Mouse (Mus musculus): ENCODE measurements at regions not wholly inside any gene's neighbourhood (a gene's known extent, or its start where the extent isn't known, plus 50 kb on each side); places are given as distances from the start of the nearest gene placed in this dataset.

- ATAC-seq, result no peak
- 84% methylated on average over 4 of the region's 4 CpGs for WGBS
- Histone ChIP-seq H3K9me3 (no peaks in the 10 kb centered on the region), H3K36me3 (no peaks in the 10 kb centered on the region), H3K9ac (replicated peaks) (no peak overlapping the region), H3K4me1 (replicated peaks) (no peaks in the 10 kb centered on the region), H3K27ac (no peak overlapping the region), H3K4me2 (replicated peaks) (no peak overlapping the region), H3K4me3 (replicated peaks) (no peak overlapping the region), H3K27me3 (no peaks in the 10 kb centered on the region)
Measured at GRCm38 (mm10) chr16:75487915-75488314, 97.9 kb downstream of the Lipi start.

DNA sequence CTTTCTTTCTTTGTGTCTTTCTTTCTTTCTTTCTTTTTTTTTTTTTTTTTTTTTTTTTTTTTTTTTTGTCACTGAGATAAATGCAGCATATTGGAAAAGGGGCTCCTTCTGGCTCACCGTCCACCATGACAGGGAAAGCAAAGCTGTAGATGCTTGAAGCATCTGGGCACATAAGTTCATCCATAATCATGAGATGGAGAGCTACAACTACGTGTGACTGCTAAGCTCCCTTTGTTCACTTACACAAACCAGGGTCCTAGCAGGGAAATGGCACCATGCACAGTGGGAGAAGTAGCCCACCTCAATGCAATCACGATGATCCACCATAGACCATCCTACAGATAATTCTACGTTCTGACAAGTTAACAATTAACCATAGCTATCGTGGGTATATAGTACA is 102.0 kb downstream of the Lipi start:
- Histone ChIP-seq H3K4me2 (replicated peaks) (no peak overlapping the region), H3K27ac (no peak overlapping the region), H3K4me3 (replicated peaks) (no peak overlapping the region), H3K4me1 (replicated peaks) (no peaks in the 10 kb centered on the region), H3K36me3 (no peaks in the 10 kb centered on the region), H3K27me3 (no peaks in the 10 kb centered on the region), H3K9ac (replicated peaks) (no peak overlapping the region), H3K9me3 (no peaks in the 10 kb centered on the region)
- 71% methylated on average over 5 of the region's 5 CpGs for WGBS
- ATAC-seq, result no peak

GRCm38 (mm10) chr16:75465420-75465975 is 120.4 kb downstream of the Lipi start:
- WGBS, result 88% methylated on average over 6 of the region's 6 CpGs
- Histone ChIP-seq H3K4me1 (replicated peaks) (no peaks in the 10 kb centered on the region), H3K36me3 (no peaks in the 10 kb centered on the region), H3K9me3 (no peaks in the 10 kb centered on the region), H3K4me3 (replicated peaks) (no peak overlapping the region), H3K9ac (replicated peaks) (no peak overlapping the region), H3K27me3 (no peaks in the 10 kb centered on the region), H3K27ac (no peak overlapping the region), H3K4me2 (replicated peaks) (no peak overlapping the region)
- ATAC-seq, result no peak

DNA sequence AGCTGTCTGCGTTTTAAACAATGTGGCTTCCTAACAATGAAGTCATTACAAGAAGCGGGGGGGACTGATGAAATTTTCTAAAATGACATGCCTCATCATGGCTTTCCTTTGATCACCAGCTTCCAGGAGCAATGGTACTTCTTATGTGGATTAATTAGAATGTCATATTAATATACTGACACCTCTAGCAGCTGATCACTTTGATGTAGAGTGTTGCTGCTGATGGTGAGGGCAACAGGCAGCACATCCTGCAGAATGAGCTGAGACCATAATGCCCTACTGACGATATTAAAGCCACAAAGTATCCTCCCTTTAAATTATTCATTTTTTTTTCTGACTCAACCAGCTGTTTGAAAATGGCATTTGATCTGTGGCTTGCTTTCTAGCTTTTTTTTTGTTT is 123.7 kb downstream of the Lipi start:
- no peaks in the 10 kb centered on the region for H3K4me1 ChIP-seq (replicated peaks)
- 69% methylated on average over 3 of the region's 3 CpGs for WGBS
- peak; percentile 56; the same call in 1 of the 2 replicates for ATAC-seq

GRCm38 (mm10) chr16:75446901-75447514 is 138.9 kb downstream of the Lipi start:
- Histone ChIP-seq H3K36me3 (no peaks in the 10 kb centered on the region), H3K9ac (replicated peaks) (peak overlapping the region; percentile 52), H3K4me1 (replicated peaks) (peaks cover 12% of the 10 kb centered on the region), H3K9me3 (no peaks in the 10 kb centered on the region), H3K27me3 (no peaks in the 10 kb centered on the region), H3K27ac (no peak overlapping the region), H3K4me3 (replicated peaks) (peak overlapping the region; percentile 39), H3K4me2 (replicated peaks) (peak overlapping the region; percentile 66)
- WGBS, result 3% methylated on average over 14 of the region's 14 CpGs
- peak; percentile 86 for ATAC-seq

More for the DNA sequence above, 123.7 kb downstream of the Lipi start:
- Histone ChIP-seq H3K36me3 (no peaks in the 10 kb centered on the region), H3K27me3 (no peaks in the 10 kb centered on the region), H3K4me3 (replicated peaks) (no peak overlapping the region), H3K27ac (no peak overlapping the region), H3K9me3 (no peaks in the 10 kb centered on the region), H3K9ac (replicated peaks) (no peak overlapping the region), H3K4me2 (replicated peaks) (no peak overlapping the region)

DNA sequence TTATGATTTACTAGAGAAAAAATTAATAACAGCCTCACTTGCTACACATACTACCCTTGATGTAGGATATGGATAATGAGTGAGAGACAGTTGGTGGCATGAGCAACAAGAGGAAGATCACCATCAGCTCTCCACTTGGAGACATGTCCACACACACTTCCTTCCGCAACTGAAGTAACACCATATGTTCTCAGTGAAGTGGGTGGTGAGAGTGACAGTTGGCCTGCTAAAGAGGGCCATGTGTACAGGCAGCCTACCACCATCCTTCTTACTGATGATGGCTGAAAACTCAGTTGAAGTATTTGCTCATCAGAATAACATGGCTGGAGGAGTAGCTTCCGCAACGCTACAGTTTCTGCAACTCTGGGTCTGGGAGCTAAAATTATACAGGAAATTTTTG is 146.6 kb downstream of the Lipi start:
- WGBS, result 94% methylated on average over 3 of the region's 3 CpGs
- Histone ChIP-seq H3K4me1 (replicated peaks) (no peaks in the 10 kb centered on the region), H3K27ac (no peak overlapping the region), H3K27me3 (no peaks in the 10 kb centered on the region), H3K9ac (replicated peaks) (no peak overlapping the region), H3K4me3 (replicated peaks) (no peak overlapping the region), H3K9me3 (no peaks in the 10 kb centered on the region), H3K4me2 (replicated peaks) (no peak overlapping the region), H3K36me3 (no peaks in the 10 kb centered on the region)
- ATAC-seq, result no peak

GRCm38 (mm10) chr16:75433227-75433626 is 152.6 kb downstream of the Lipi start:
- 79% methylated on average over 6 of the region's 6 CpGs for WGBS
- ATAC-seq, result no peak
- H3K36me3 ChIP-seq, result no peaks in the 10 kb centered on the region

DNA sequence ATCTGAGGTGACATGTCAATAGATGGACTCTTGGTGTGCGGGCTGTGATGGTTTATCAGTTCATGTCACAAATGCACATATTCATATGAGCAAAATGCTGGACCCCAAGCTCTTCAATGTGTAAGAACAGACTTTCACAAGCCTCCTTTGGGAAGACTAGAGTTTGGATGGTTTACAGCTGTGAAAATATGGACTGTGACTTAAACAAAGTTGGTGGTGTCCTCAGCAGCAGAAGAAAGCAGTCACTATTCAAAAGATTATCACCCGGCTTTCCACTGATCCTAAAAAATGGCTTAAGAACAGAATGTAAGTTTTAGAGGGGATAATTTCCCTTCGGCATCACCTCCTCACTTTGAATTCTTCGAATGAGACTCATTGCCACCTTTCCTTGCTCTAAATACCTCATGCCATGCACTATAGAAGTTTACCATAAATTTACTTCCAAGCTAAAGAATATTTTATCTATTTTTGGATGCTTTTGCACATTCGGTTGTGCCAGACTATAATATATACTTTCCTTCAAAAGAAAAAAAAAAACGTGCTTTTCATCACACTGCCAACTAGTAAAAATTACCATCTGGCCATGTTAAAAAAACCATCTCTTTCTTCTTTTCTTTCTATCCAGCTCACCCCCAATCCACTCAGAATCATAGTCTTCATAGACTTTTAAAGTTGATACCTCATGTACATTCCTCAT is 201.2 kb downstream of the Lipi start:
- Histone ChIP-seq H3K4me3 (replicated peaks) (no peak overlapping the region), H3K27me3 (no peaks in the 10 kb centered on the region), H3K9me3 (no peaks in the 10 kb centered on the region), H3K4me2 (replicated peaks) (no peak overlapping the region), H3K27ac (no peak overlapping the region), H3K9ac (replicated peaks) (no peak overlapping the region), H3K36me3 (no peaks in the 10 kb centered on the region), H3K4me1 (replicated peaks) (no peaks in the 10 kb centered on the region)
- no peak for ATAC-seq
- 84% methylated on average over 6 of the region's 6 CpGs for WGBS

More at GRCm38 (mm10) chr16:75433227-75433626, 152.6 kb downstream of the Lipi start:
- no peak overlapping the region for H3K4me2 ChIP-seq (replicated peaks)
- H3K4me1 ChIP-seq (replicated peaks), result no peaks in the 10 kb centered on the region
- H3K9ac ChIP-seq (replicated peaks), result no peak overlapping the region
- H3K27me3 ChIP-seq, result no peaks in the 10 kb centered on the region
- H3K9me3 ChIP-seq, result no peaks in the 10 kb centered on the region
- H3K4me3 ChIP-seq (replicated peaks), result no peak overlapping the region
- H3K27ac ChIP-seq, result no peak overlapping the region

- H3K27me3 ChIP-seq, result no peaks in the 10 kb centered on the region
- H3K9ac ChIP-seq (replicated peaks), result no peak overlapping the region
- 56% methylated on average over 1 of the region's 1 CpGs for WGBS
- H3K4me2 ChIP-seq (replicated peaks), result no peak overlapping the region
- H3K36me3 ChIP-seq, result no peaks in the 10 kb centered on the region
- no peak overlapping the region for H3K27ac ChIP-seq
- H3K4me1 ChIP-seq (replicated peaks), result no peaks in the 10 kb centered on the region
- no peaks in the 10 kb centered on the region for H3K9me3 ChIP-seq
- H3K4me3 ChIP-seq (replicated peaks), result no peak overlapping the region
- ATAC-seq, result no peak
Measured at GRCm38 (mm10) chr16:75381191-75381590, 204.7 kb downstream of the Lipi start.

DNA sequence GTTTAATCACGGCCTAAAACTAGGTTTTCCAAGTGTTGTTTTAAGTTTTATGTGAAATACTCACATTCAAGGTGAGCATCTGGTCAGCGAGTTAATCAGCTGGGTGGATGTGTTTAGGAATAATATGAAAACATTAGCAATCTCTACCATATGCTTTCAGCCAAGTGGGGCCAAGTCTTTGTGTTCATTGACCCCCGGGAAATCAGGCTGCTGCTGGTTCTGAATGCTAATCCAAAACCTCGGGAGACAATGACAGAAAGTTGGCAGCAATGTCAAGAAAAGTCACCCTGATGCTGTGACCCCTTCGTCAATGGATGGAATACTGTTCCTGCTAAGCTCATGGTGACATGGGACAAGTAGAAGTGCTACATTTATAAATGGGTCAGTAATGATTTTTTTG is 216.2 kb downstream of the Lipi start:
- no peak overlapping the region for H3K4me3 ChIP-seq (replicated peaks)
- ATAC-seq, result no peak
- WGBS, result 51% methylated on average over 5 of the region's 5 CpGs

GRCm38 (mm10) chr16:75366727-75367126 is 219.1 kb downstream of the Lipi start:
- H3K9ac ChIP-seq (replicated peaks), result no peak overlapping the region
- no peak for ATAC-seq
- H3K27me3 ChIP-seq, result no peaks in the 10 kb centered on the region
- peaks cover 7% of the 10 kb centered on the region for H3K4me1 ChIP-seq (replicated peaks)
- WGBS, result 91% methylated on average over 4 of the region's 4 CpGs
- no peaks in the 10 kb centered on the region for H3K9me3 ChIP-seq
- no peak overlapping the region for H3K27ac ChIP-seq
- no peak overlapping the region for H3K4me2 ChIP-seq (replicated peaks)
- H3K36me3 ChIP-seq, result no peaks in the 10 kb centered on the region
- no peak overlapping the region for H3K4me3 ChIP-seq (replicated peaks)

More for the DNA sequence above, 216.2 kb downstream of the Lipi start:
- Histone ChIP-seq H3K9ac (replicated peaks) (no peak overlapping the region), H3K4me1 (replicated peaks) (peaks cover 7% of the 10 kb centered on the region), H3K27ac (no peak overlapping the region), H3K9me3 (no peaks in the 10 kb centered on the region), H3K4me2 (replicated peaks) (no peak overlapping the region), H3K36me3 (no peaks in the 10 kb centered on the region), H3K27me3 (no peaks in the 10 kb centered on the region)

GRCm38 (mm10) chr16:75365361-75365994 is 220.4 kb downstream of the Lipi start:
- Histone ChIP-seq H3K27ac (no peak overlapping the region), H3K9me3 (no peaks in the 10 kb centered on the region), H3K9ac (replicated peaks) (no peak overlapping the region), H3K27me3 (no peaks in the 10 kb centered on the region), H3K4me3 (replicated peaks) (no peak overlapping the region), H3K4me2 (replicated peaks) (no peak overlapping the region), H3K4me1 (replicated peaks) (peaks cover 7% of the 10 kb centered on the region), H3K36me3 (no peaks in the 10 kb centered on the region)
- WGBS, result 34% methylated on average over 8 of the region's 8 CpGs
- ATAC-seq, result peak; percentile 71

Measured in midbrain, embryonic 13.5 days (tissue).